Comparison of ENCODE assay signal across 8 mouse cellular contexts in the genomic region with DNA sequence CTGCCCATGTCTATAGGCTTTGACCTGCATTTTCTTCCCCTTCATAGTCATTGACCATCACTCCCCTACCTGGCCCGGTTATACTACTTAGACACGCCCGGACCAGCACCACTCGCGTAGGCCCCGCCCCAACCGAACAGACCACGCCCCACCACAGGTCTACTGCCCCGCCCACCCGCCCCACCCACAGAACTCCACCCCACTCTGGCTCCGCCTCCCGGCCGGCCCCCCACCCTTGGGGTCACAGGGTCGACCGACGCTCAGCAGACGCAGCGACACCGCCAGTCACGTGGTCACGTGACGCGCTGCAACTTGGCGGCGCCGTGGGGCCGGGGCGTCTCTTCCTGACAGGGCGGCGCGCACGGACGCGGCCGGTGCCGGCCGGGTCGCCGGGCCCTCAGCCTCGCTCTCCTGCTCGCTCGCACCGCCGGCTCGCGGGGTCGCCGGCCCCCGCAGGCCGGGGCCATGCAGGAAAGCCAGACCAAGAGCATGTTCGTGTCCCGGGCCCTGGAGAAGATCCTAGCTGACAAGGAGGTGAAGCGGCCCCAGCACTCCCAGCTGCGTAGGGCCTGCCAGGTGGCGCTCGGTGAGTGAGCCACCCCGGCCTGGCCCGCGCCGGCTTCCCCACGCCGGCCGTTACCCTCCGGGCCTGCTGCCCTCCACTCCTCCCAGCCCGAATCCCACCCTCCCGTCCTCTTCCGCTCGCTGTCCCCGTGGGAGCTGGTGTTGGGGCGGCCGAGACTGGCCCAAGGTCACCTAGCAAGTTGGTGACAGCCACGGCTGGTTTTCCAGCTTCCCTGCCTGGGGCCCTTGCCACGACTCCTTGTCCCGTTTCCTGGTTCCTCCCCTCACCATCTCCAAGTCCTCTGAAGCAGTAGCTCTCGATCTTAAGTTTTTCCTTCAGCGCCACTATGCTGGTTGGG. TPM values are rescaled to one million over a fixed set of nuclear protein-coding genes. Genes with fewer than 3 reads are reported as not detected.
DNase-seq lines count a peak whose midpoint lies in the region; ATAC-seq lines count a peak whose summit lies in the region.

A gene (plus strand): TSS at position 339 of the 923 bp plus-strand sequence.

- H3K4me1 ChIP-seq in intestine, embryonic 15.5 days (replicated peaks) = peaks cover 7% of the 10 kb centered on the region

- DNase-seq in adrenal gland, adult 2 months = peak; percentile 94
- peak; percentile 91 for DNase-seq in embryo, embryonic 11.5 days (ENCODE audit: low read depth, low spot score)
- DNase-seq in gastrocnemius, postnatal 36 days = peak; percentile 82 to 89
- DNase-seq in left cerebral cortex, postnatal 14 days (ENCODE audit: low spot score in 2 of 2) = peak; percentile 87 to 88
- DNase-seq in right cerebral cortex, postnatal 14 days = peak; percentile 87
- DNase-seq in urinary bladder, postnatal 25 days (ENCODE audit: low spot score) = peak; percentile 84

- no peaks in the 10 kb centered on the region for H3K9me3 ChIP-seq in intestine, embryonic 15.5 days

- peak within 1 kb of the TSS; percentile 83 for H3K9ac ChIP-seq in intestine, embryonic 15.5 days

- no peaks in the 10 kb centered on the region for H3K27me3 ChIP-seq in intestine, embryonic 15.5 days (replicated peaks)

- intact Hi-C loops in gastrocnemius, postnatal 36 days (cut with DNase I) = no loop called here
- intact Hi-C loops in left cerebral cortex, postnatal 14 days (cut with DNase I) = loop anchor here (5.0 kb wide), 1 partner anchor 47 kb away; no protein-coding TSS in a partner anchor

- no peaks in the 10 kb centered on the region for H3K36me3 ChIP-seq in intestine, embryonic 15.5 days

- peak within 1 kb of the TSS; percentile 90 for H3K27ac ChIP-seq in intestine, embryonic 15.5 days

- peak within 1 kb of the TSS; percentile 78 for H3K4me2 ChIP-seq in intestine, embryonic 15.5 days (replicated peaks)

- WGBS in intestine, embryonic 15.5 days = under 1% methylated on average over 76 of the region's 76 CpGs

- ATAC-seq in intestine, embryonic 15.5 days = peak; percentile 96
- ATAC-seq in megakaryocyte-erythroid progenitor cell, adult 5-6 weeks (replicated peaks; ENCODE audit: low FRiP score, low TSS enrichment, poor library complexity, severe bottlenecking) = peak; percentile 92

- peak within 1 kb of the TSS; percentile 91 for H3K4me3 ChIP-seq in intestine, embryonic 15.5 days (replicated peaks)

RNA-seq across cellular contexts. Expression of the gene that starts here (rescaled TPM):
- total RNA-seq in adrenal gland, adult 2 months (2021) = 10 to 100 TPM; 64.3 to 80.6 TPM
- polyA plus RNA-seq in adrenal gland, adult 2 months (2012; rRNA removed) = 16.8 and 21.8 TPM in 2 replicates
- total RNA-seq in gastrocnemius, postnatal 36 days (2021) = 10 to 100 TPM; 24.3 to 27.5 TPM
- 6.7 and 6.9 TPM in 2 replicates for polyA plus RNA-seq in intestine, embryonic 15.5 days (2015; fragmentation: Nextera tagmentation; extraction: Ambion mirVana)
- total RNA-seq in left cerebral cortex, postnatal 14 days (2021) = 10 to 100 TPM; 45.7 to 49.8 TPM
- total RNA-seq in megakaryocyte-erythroid progenitor cell, adult 5-6 weeks (2014; fragmentation: Nextera tagmentation) = 21.0 and 31.0 TPM in 2 replicates
- total RNA-seq in megakaryocyte-erythroid progenitor cell, adult 5-6 weeks (2017) = 20.2 and 22.7 TPM in 2 replicates

Comparison
In these comparisons a context has a peak if more than half of its experiments do, and no peak if none do; other contexts are left out.
1. Peak in every context shown above with its lines: DNase-seq, ATAC-seq, H3K4me3 ChIP-seq and H3K27ac ChIP-seq.